Mouse (Mus musculus): ENCODE measurements around the gene Ddx24.
"Not testable (repeated sequence)": the region's sequence is repeated elsewhere in the genome, so short reads cannot be mapped to it uniquely, and the experiment has no call there.

The Ddx24 gene

GRCm38 (mm10) chr12:103425729-103426470, at the start of gene Ddx24:
Gene Ddx24 (minus strand): TSS chr12:103425830.
- peak; percentile 97 to 99 for DNase-seq (ENCODE audit: low spot score in 2 of 2)

- no peak for DNase-seq (ENCODE audit: low spot score in 2 of 2)
Observed at GRCm38 (mm10) chr12:103474481-103474880, 48.9 kb upstream of the Ddx24 start.

DNA sequence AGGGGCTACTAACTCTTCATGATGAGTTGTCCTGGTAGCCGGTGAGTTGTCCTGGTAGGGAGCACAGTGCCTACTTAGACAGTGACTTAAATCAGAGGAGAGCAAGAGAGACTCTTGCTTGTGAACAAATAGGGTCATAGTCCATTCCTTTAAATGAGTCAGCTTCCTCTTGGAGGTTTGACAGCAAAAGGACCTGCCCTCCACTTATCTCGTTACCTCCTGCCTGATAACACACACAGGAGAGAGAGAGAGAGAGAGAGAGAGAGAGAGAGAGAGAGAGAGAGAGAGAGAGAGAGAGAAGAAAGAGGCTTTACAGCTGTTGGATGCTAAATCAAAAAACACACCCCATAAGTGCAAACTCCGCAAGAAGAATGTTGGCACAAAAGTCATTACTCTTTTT, 31.5 kb upstream of the Ddx24 start, which contains the start of gene Ifi27l2b:
Gene Ifi27l2b (minus strand): TSS at position 84 of the 400 bp plus-strand sequence.
- no peak for DNase-seq (ENCODE audit: low spot score in 2 of 2)

GRCm38 (mm10) chr12:103456727-103457126, 31.1 kb upstream of the Ddx24 start:
- DNase-seq (ENCODE audit: low spot score in 2 of 2) = not testable (repeated sequence)

DNA sequence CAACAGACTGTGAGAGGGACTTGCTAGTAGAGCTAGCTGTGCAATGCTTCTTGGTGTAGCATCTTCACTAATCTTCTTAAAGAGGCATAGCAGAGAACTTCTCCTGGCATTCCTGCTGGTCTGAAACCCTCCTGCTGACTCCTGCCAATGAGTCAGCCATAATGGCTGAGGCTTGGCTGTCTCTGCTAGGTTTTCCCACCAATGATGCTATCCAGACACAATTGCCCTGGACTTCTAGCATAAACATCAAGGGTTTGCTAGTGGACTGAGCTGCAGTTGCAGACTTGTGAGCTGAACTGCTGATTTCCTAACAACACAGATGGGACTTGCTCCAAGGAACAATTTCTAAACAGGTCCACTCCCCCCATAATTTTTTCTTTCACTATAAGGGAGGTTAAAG, 27.7 kb upstream of the Ddx24 start:
- no peak for DNase-seq (ENCODE audit: low spot score in 2 of 2)

DNA sequence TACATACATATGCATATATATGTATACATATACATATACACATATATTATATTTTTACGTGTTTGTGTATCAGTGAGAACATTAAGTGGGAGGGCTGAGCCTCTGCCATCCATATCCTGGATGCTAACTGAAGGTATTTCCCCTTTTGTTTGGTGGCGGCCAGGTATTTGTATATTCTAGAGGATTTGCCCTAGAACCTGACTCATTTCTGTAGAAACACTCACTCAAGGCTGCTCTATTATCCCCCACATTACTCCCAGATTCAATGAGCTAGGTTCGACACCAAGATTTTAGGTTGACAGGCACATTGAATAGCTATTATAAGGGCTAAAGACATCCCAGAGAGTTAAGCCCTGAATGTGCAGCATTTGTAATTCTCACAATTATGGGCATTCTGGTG, 19.4 kb upstream of the Ddx24 start:
- no peak for DNase-seq (ENCODE audit: low spot score in 2 of 2)

GRCm38 (mm10) chr12:103444261-103444660, 18.6 kb upstream of the Ddx24 start:
- DNase-seq (ENCODE audit: low spot score in 2 of 2) = not testable (repeated sequence)

DNA sequence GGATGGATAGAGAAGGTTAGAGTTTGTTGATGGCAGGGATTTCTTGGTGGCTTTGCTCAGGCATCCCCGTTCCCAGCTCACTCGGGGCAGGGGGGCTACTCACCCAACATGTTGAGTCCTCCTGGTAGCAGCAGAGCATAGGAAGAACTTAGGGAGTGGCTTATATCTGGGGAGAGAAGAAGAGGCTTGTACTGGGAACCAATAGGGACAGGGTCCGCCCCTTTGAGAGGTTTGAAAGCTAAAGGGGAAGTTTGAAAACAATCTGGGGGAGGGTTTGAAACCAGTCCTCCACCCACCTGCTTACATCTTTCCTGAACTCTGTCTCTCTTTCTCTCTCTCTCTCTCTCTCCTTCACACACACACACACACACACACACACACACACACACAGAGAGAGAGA, 17.9 kb upstream of the Ddx24 start, which contains the start of gene Ifi27l2a:
Gene Ifi27l2a (minus strand): TSS at position 157 of the 400 bp plus-strand sequence.
- no peak for DNase-seq (ENCODE audit: low spot score in 2 of 2)

DNA sequence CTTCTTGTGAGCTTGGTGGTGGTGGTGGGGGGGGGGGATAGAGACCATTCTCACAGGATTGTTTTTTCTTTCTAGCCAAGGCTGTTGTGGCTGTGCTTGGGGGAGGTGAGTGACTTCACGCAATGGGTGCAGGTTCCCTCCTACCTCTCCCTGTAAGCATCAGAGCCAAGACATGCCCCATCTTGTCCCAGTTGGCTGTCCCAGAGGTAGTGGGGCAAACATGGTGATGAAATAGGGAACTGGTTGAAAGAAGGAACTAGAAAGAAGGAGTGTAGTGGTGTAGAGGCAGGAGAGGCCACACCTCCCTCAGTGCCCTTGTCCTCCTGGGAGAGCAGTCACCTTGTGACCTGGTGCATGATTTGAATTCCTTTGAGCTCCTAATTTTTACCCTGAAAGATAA, 12.0 kb upstream of the Ddx24 start:
- no peak for DNase-seq (ENCODE audit: low spot score in 2 of 2)

GRCm38 (mm10) chr12:103434861-103435260, 9.2 kb upstream of the Ddx24 start:
- no peak for DNase-seq (ENCODE audit: low spot score in 2 of 2)

GRCm38 (mm10) chr12:103433986-103434731, 8.5 kb upstream of the Ddx24 start, which contains the start of gene Ifi27:
Gene Ifi27 (plus strand): TSS chr12:103434211.
- peak; percentile 62 to 80 for DNase-seq (ENCODE audit: low spot score in 2 of 2)

DNA sequence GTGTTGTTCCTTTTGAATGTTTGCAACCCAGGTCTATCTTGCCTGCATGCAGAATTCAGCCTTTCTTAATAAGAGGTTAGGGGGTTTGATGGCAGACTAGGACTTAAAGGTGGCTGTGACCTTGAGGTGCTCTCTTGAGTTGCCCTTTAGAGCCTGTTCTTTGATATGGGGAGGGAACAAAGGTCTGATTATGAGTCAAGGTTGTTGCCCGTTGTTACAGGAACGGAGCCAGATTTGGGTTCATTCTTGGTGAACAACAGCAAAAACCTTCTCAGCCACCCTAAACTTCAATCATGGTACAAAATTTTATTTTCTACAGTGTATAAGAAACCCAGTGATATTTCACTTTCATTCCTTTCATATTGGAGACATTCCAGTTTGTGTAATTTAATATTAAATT, 7.8 kb upstream of the Ddx24 start:
- DNase-seq (ENCODE audit: low spot score in 2 of 2) = no peak

- no peak for DNase-seq (ENCODE audit: low spot score in 2 of 2)
Observed at GRCm38 (mm10) chr12:103426710-103427109, 1.1 kb upstream of the Ddx24 start.

GRCm38 (mm10) chr12:103425016-103425728, 458 bp downstream of the Ddx24 start:
- DNase-seq (ENCODE audit: low spot score in 2 of 2) = no peak

DNA sequence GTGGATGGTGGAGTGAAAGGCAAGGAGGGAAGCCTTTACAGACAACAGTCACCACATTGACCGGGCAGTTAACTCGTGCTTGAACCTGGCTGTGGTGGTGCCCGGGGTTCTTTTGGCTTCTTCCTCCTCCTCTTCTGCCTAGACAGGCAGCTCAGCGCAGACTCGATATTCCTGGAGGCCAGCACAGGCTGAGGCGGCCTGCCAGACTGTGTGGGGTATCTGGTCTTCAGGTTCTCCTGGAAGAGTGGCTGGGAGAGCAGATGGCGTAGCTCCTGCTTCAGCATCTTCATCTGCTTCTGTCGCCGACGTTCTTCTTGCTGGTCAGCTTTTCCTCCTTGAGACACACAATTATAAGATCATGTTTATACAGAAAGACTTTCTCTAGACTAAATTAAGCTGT, 17.5 kb downstream of the Ddx24 start:
- peak in 1 of 2 experiments; percentile 78 for DNase-seq (ENCODE audit: low spot score in 2 of 2)

DNA sequence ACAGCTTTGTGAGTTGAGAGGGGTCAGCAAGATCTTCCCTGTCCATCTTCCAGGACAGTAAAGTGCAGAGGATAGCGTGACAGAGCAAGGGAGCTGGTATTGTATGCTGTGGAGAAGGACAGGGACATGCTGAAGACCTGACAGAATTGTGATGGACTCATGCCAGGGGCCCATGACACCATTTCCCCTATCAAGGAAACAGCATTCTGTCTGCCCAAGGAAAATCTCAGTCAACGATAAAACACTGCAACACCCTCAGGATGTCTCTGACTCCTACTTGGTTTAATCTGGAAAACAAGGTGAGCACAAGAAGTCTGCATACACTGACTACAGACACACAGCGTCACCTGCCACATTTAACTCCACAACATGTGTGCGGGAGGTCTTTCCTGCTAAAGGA, 17.9 kb downstream of the Ddx24 start, which contains the start of gene 9330161L09Rik:
Gene 9330161L09Rik (minus strand): TSS at position 101 of the 400 bp plus-strand sequence.
- DNase-seq (ENCODE audit: low spot score in 2 of 2) = peak in 1 of 2 experiments; percentile 7

GRCm38 (mm10) chr12:103404131-103404530, 21.5 kb downstream of the Ddx24 start:
- DNase-seq (ENCODE audit: low spot score in 2 of 2) = no peak

DNA sequence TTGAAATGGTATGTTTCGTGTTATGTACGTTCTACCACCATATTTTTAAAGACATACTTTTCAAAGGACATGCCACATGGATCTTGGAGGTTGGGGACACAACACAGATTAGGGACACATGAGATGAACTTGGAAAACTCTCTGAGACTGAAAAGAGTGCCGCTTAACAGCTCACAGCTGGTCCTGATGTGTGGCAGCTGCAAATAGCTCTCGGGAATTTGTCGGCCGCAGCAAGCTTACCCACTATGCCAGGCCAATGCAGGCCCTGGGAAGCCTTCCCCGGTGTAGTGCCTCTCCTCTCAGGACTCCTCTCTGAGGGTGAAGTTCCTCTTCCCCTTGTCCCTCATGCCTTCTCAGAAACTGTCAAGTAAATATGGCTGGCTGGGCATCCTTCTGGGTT, 28.9 kb downstream of the Ddx24 start:
- no peak for DNase-seq (ENCODE audit: low spot score in 2 of 2)

GRCm38 (mm10) chr12:103395486-103396275, 29.9 kb downstream of the Ddx24 start:
- no peak for DNase-seq (ENCODE audit: low spot score in 2 of 2)

DNA sequence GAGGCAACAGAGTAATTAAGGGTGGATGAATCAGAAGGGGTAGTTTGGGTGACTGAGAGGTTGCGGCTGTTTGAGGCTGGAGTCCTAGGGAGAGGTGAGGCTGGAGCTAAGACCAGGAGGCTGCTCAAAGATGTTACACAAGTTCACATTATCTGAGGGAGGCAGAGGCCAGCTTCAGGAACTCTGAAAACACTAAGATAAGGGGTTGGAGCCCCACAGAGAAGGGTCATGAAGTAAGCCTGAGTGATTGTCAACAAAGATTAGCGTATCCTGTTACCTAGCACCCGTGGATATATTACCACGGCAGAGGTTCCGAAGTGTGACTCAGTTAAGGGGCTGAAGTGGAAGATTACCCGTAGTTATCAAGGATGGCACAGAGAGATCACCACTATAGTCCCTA, 32.1 kb downstream of the Ddx24 start:
- DNase-seq (ENCODE audit: low spot score in 2 of 2) = no peak

- peak; percentile 30 to 69 for DNase-seq (ENCODE audit: low spot score in 2 of 2)
Observed at GRCm38 (mm10) chr12:103391098-103391497, 34.5 kb downstream of the Ddx24 start.

All from left cerebral cortex, adult 9 months (tissue).